ENCODE assay signal across 26 mouse cellular contexts in genomic region chr6:22010761-22011281, GRCm38 (mm10). TPM values are rescaled to one million over a fixed set of nuclear protein-coding genes. Genes with fewer than 3 reads are reported as not detected.
DNase-seq lines count a peak whose midpoint lies in the region; ATAC-seq and TF ChIP-seq lines count a peak whose summit lies in the region.
"Had no signal": no experiment of that assay in that cellular context is flagged by ENCODE, and none has a peak within 500 bp of the region (broad histone marks: within the 10 kb centered on the region; RNA-seq: fewer than 3 reads in every experiment).

No protein-coding gene starts in this region.

- no peak for TF ChIP-seq POLR2A in embryonic fibroblast, embryonic 13.5 days (IDR thresholded peaks at IDR 0.05; ENCODE audit: low read depth, low read length)

- peak; percentile 95 for DNase-seq in heart, adult 11 months
- no peak for DNase-seq in heart, postnatal 10 days
- DNase-seq in lung, postnatal 4 days = no peak
- peak; percentile 87 for DNase-seq in skeletal muscle tissue, adult 2 months (ENCODE audit: low read depth, low spot score)
- no peak for DNase-seq in layer of hippocampus, adult 8-10 months (ENCODE audit: low spot score in 2 of 2)
- DNase-seq: adrenal gland, postnatal 10 days; B cell, adult 2 months; cerebellum, adult 2 months; cerebellum, postnatal 25 days; embryo, embryonic 11 days; kidney, adult 11 months; layer of hippocampus, postnatal 36 days; thymus, adult 2 months; thymus, postnatal 4 days had no signal

- intact Hi-C loops in heart, postnatal 10 days (cut with DNase I) = no loop called here

- H3K4me1 ChIP-seq in lung, embryonic 15.5 days = peaks cover 5% of the 10 kb centered on the region; the same call in 1 of the 2 replicates
- no peaks in the 10 kb centered on the region; the same call in 1 of the 2 replicates for H3K4me1 ChIP-seq in embryonic fibroblast, embryonic 13.5 days (ENCODE audit: control insufficient read depth, insufficient read depth, low read length)
- H3K4me1 ChIP-seq: forebrain, embryonic 13.5 days; limb, embryonic 12.5 days; midbrain, embryonic 12.5 days had no signal

- no peaks in the 10 kb centered on the region for H3K27me3 ChIP-seq in lung, embryonic 15.5 days
- H3K27me3 ChIP-seq: CH12.LX; embryonic facial prominence, embryonic 13.5 days; forebrain, embryonic 13.5 days; limb, embryonic 12.5 days; midbrain, embryonic 12.5 days had no signal

- whole genome bisulfite sequencing in lung, embryonic 15.5 days = 65% methylated on average over 11 of the region's 11 CpGs

- no peaks in the 10 kb centered on the region for H3K9me3 ChIP-seq in lung, embryonic 15.5 days
- H3K9me3 ChIP-seq: embryonic facial prominence, embryonic 13.5 days; forebrain, embryonic 13.5 days; G1E; limb, embryonic 12.5 days; midbrain, embryonic 12.5 days had no signal

- no peak overlapping the region for H3K27ac ChIP-seq in lung, embryonic 15.5 days
- peak overlapping the region; percentile 73; the same call in 1 of the 2 replicates for H3K27ac ChIP-seq in embryonic fibroblast, embryonic 13.5 days (ENCODE audit: insufficient read depth, low read length)
- H3K27ac ChIP-seq: embryonic facial prominence, embryonic 13.5 days; forebrain, embryonic 13.5 days; kidney, postnatal 0 days; limb, embryonic 12.5 days; liver, embryonic 14.5 days; midbrain, embryonic 12.5 days; stomach, postnatal 0 days had no signal

- no peak overlapping the region for H3K4me2 ChIP-seq in lung, embryonic 15.5 days
- H3K4me2 ChIP-seq: embryonic facial prominence, embryonic 13.5 days; forebrain, embryonic 13.5 days; heart, embryonic 11.5 days; limb, embryonic 12.5 days; midbrain, embryonic 12.5 days had no signal

- H3K36me3 ChIP-seq in lung, embryonic 15.5 days = no peaks in the 10 kb centered on the region
- H3K36me3 ChIP-seq: G1E; midbrain, embryonic 12.5 days had no signal

- no peak overlapping the region for H3K9ac ChIP-seq in lung, embryonic 15.5 days
- H3K9ac ChIP-seq: embryonic facial prominence, embryonic 13.5 days; forebrain, embryonic 13.5 days; limb, embryonic 12.5 days; liver, embryonic 14.5 days; midbrain, embryonic 12.5 days had no signal

- no peak for TF ChIP-seq CTCF in embryonic fibroblast, embryonic 13.5 days (IDR thresholded peaks at IDR 0.05; ENCODE audit: borderline replicate concordance, insufficient read depth, low read length)

- no peak overlapping the region for H3K4me3 ChIP-seq in lung, embryonic 15.5 days
- H3K4me3 ChIP-seq in embryonic fibroblast, embryonic 13.5 days (ENCODE audit: insufficient read depth, low read length) = no peak overlapping the region
- H3K4me3 ChIP-seq: embryonic facial prominence, embryonic 13.5 days; forebrain, embryonic 13.5 days; limb, embryonic 12.5 days; midbrain, embryonic 12.5 days had no signal

- peak; percentile 48; the same call in 1 of the 2 replicates for ATAC-seq in lung, embryonic 15.5 days (ENCODE audit: borderline replicate concordance, extremely low read depth, low FRiP score, low TSS enrichment)
- ATAC-seq: forebrain, embryonic 13.5 days had no signal

RNA-seq across cellular contexts. Expression of gene Cped1, which starts 25.1 kb away (rescaled TPM):
- 10 to 100 TPM; 13.5 to 15.0 TPM for total RNA-seq in heart, postnatal 10 days (2021)
- 24.3 and 25.0 TPM in 2 replicates for polyA plus RNA-seq in lung, embryonic 15.5 days (2015; fragmentation: Nextera tagmentation; extraction: Ambion mirVana)
- 23.4 and 34.4 TPM in 2 replicates for polyA plus RNA-seq in embryonic fibroblast, embryonic 13.5 days (2011; ENCODE audit: insufficient read length, low read depth, missing spikeins)
- total RNA-seq in layer of hippocampus, adult 8-10 months (2022) = 1 to 10 TPM; 2.7 to 4.1 (median 3.1) TPM
- polyA plus RNA-seq: G1E had no signal

Comparison
In these comparisons a context has a peak if more than half of its experiments do, and no peak if none do; other contexts are left out.
1. DNase-seq: peak in heart, adult 11 months (single experiment) and skeletal muscle tissue, adult 2 months (single experiment); none in heart, postnatal 10 days (0 of 2), lung, postnatal 4 days (0 of 2) and layer of hippocampus, adult 8-10 months (0 of 2).